Mouse (Mus musculus) C2C12 (cell line): Measurements from ENCODE around the gene Sptb. TPM values are rescaled to one million over a fixed set of nuclear protein-coding genes. Genes with fewer than 3 reads are reported as not detected.

Source experiments
- H3K27me3 ChIP-seq: one replicate; pipeline ENCODE4 v1.6.1; 2011; ENCODE audit not compliant: control insufficient read depth, insufficient read depth, insufficient read length
- H3K36me3 ChIP-seq: one replicate; pipeline ENCODE4 v1.6.1; 2011; ENCODE audit not compliant: control insufficient read depth, insufficient read depth
- H3K4me3 ChIP-seq: one replicate; pipeline ENCODE4 v1.5.1; 2011; ENCODE audit warnings: mild to moderate bottlenecking, control low read depth; ENCODE audit not compliant: poor library complexity, insufficient read depth, severe bottlenecking
- H3K79me2 ChIP-seq: one replicate; pipeline ENCODE4 v1.6.1; 2011; ENCODE audit not compliant: control insufficient read depth, insufficient read depth
- H3K79me3 ChIP-seq: one replicate; pipeline ENCODE4 v1.6.1; 2011; ENCODE audit warnings: low read depth, control low read depth
- H3ac ChIP-seq: one replicate; pipeline ENCODE3; 2011; ENCODE audit warnings: low read depth; ENCODE audit not compliant: control insufficient read depth, insufficient read length
- CEBPB ChIP-seq: IDR thresholded peaks from one replicate; pipeline ENCODE4 v1.6.1; 2011; ENCODE audit warnings: low read depth, mild to moderate bottlenecking, control low read depth, moderate library complexity
- CTCF ChIP-seq: IDR thresholded peaks from one replicate; pipeline ENCODE4 v1.5.1; 2011; ENCODE audit not compliant: control insufficient read depth, insufficient read depth, insufficient read length
- FOSL1 ChIP-seq: IDR thresholded peaks from one replicate; pipeline ENCODE4 v1.8.0; 2011; ENCODE audit warnings: mild to moderate bottlenecking, low read length; ENCODE audit not compliant: poor library complexity, insufficient read depth, severe bottlenecking
- MAX ChIP-seq: IDR thresholded peaks from one replicate; pipeline ENCODE4 v1.6.1; 2011; ENCODE audit warnings: mild to moderate bottlenecking, control low read depth
- MYOD1 ChIP-seq: IDR thresholded peaks from one replicate; pipeline ENCODE4 v1.6.1; 2011; ENCODE audit warnings: low read depth; ENCODE audit not compliant: control insufficient read depth, insufficient read length
- MYOG ChIP-seq: IDR thresholded peaks from one replicate; pipeline ENCODE4 v1.6.1; 2011; ENCODE audit not compliant: control insufficient read depth, insufficient read length; ENCODE audit errors: extremely low read depth
- USF1 ChIP-seq: IDR thresholded peaks from one replicate; pipeline ENCODE4 v1.6.1; 2011; ENCODE audit warnings: low read depth, mild to moderate bottlenecking, control low read depth, moderate library complexity
- polyA plus RNA-seq: library from polyadenylated mRNA; unstranded; fragments of >200 nt; fragmentation: generic; extraction: Trizol; gene quantifications from one replicate; pipeline ENCODE4 v1.2.1, GENCODE M21; 2012; ENCODE audit warnings: missing spikeins

The Sptb gene
- polyA plus RNA-seq, 1 experiment = 0.15 TPM

DNA sequence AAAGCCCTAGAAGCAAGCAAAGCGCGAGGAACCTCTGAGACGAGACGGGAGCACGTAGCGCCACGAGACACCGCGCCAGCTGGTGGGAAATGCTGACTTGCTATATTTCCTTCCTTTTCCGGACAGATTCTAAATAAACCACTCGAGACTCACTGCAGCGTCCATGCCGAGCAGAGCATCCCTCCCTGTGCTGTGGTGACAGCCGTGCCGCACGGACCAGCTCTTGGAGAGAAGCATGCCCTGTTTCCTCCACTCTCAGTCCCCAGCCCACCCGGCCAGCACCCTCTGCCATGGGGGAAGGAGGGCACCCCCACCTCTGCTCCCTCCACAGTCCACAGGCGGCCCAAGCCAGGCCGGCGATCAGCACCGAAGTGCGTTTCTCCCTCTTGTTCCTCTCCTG, 33.9 kb downstream of the Sptb start:
- no peaks in the 10 kb centered on the region for H3K36me3 ChIP-seq
- no peak overlapping the region for H3ac ChIP-seq
- TF ChIP-seq MAX = no peak
- no peak for TF ChIP-seq FOSL1
- no peak for TF ChIP-seq CEBPB
- no peak for TF ChIP-seq MYOG
- no peak for TF ChIP-seq USF1
- no peak for TF ChIP-seq MYOD1
- H3K4me3 ChIP-seq = no peak overlapping the region
- H3K79me3 ChIP-seq = no peaks in the 10 kb centered on the region
- H3K27me3 ChIP-seq = peaks cover 39% of the 10 kb centered on the region
- H3K79me2 ChIP-seq = no peaks in the 10 kb centered on the region

DNA sequence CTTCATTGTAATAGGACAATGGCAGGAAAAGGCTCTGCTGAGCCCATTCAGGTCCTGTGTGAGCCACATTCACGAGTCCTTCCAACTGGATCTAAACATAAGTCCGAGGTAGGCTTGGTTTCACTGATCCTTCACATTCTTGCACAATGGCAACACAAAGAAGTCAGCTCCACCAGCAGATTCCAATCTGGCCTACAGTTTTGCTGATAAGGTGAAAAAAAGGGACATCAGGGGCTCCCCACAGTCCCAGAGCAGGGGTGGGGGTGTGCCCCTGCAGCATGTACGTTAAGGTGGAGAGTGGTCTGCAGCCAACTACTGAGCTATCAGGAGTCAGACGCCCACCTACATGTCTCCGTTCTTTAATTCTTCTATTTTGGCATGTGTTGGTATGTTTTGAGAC, 35.0 kb downstream of the Sptb start:
- no peak overlapping the region for H3K4me3 ChIP-seq
- no peaks in the 10 kb centered on the region for H3K36me3 ChIP-seq
- H3K79me2 ChIP-seq = no peaks in the 10 kb centered on the region
- no peak for TF ChIP-seq MYOD1
- TF ChIP-seq CTCF = no peak
- TF ChIP-seq MYOG = no peak
- TF ChIP-seq USF1 = no peak
- no peak for TF ChIP-seq FOSL1
- TF ChIP-seq MAX = no peak
- TF ChIP-seq CEBPB = no peak
- H3K27me3 ChIP-seq = peaks cover 48% of the 10 kb centered on the region
- H3K79me3 ChIP-seq = no peaks in the 10 kb centered on the region
- H3ac ChIP-seq = no peak overlapping the region

DNA sequence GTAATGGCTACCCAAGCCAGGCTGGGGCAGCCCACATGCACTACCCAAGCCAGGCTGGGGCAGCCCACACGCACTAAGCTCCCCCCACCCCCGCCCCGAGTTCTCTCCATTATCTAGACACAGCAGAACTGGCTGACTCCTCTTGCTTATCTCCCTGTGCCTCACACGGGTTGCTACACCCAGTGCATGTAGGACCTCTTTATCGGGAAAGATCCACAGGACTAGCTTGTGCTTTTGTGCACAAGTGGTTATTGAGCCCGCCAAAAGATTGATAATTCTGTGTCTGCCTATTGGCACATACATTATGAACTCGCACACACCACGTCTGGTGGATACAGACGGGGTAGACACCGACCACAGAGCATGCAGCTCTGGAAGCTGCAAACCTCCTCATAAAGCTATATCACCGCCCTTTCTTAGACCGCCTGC, 36.5 kb downstream of the Sptb start:
- H3K36me3 ChIP-seq = no peaks in the 10 kb centered on the region
- H3K79me3 ChIP-seq = no peaks in the 10 kb centered on the region
- H3K27me3 ChIP-seq = peaks cover 56% of the 10 kb centered on the region
- TF ChIP-seq MYOG (no peak), FOSL1 (no peak), MAX (no peak), MYOD1 (no peak), CEBPB (no peak), CTCF (no peak), USF1 (no peak)
- no peak overlapping the region for H3ac ChIP-seq
- H3K79me2 ChIP-seq = no peaks in the 10 kb centered on the region
- no peak overlapping the region for H3K4me3 ChIP-seq

DNA sequence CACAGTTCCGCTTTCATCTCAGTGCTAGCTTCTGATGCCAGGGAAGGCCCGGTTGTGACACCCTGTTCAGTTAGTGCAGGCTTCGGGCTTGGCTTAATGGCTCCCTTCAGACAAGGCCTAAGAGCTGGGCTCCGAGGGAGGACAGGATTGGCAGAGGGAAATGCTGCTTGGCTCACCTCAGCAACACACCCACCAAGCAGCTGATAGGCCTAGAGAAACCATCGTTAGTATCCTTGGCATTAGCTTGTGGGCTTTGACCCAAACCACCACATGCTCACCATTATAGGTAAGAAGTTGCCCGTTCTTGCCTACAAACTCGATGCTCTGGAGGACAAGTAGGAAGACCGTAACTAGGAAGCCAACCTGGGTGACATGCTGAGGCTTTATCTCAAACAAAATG, 38.3 kb downstream of the Sptb start:
- no peak overlapping the region for H3K4me3 ChIP-seq
- peaks cover 57% of the 10 kb centered on the region for H3K27me3 ChIP-seq
- H3ac ChIP-seq = no peak overlapping the region
- H3K79me2 ChIP-seq = no peaks in the 10 kb centered on the region
- no peaks in the 10 kb centered on the region for H3K36me3 ChIP-seq
- no peaks in the 10 kb centered on the region for H3K79me3 ChIP-seq
- TF ChIP-seq MYOG = no peak
- TF ChIP-seq MAX = no peak
- no peak for TF ChIP-seq MYOD1
- no peak for TF ChIP-seq FOSL1

DNA sequence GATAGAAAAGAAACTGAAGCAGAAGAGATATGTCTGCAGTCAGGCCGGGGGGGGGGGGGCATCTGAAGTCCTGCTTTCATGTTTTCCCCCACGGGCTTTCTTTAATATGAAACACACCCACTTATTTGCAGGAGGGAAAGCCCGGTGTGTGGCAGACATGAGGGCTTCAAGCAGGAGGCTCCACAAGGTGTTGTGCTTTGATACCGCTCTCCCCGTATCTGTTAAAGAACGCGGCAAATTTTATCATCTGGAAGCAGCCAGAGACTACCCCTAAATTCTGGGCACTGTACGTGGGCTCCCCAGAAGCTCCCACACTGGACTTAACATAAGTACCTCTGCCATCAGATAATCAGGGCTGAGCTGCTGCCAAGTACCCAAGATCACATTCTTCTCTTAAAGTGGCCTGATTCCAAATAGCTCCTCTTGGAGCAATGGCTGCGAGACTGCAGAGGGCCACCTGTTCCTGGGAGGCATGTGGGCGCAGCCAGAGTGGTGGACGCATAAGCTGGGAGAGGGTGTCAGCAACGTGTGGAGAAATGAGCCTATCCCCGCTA, 39.7 kb downstream of the Sptb start:
- H3ac ChIP-seq = no peak overlapping the region
- H3K79me2 ChIP-seq = no peaks in the 10 kb centered on the region
- peaks cover 50% of the 10 kb centered on the region for H3K27me3 ChIP-seq
- no peaks in the 10 kb centered on the region for H3K79me3 ChIP-seq
- no peaks in the 10 kb centered on the region for H3K36me3 ChIP-seq
- H3K4me3 ChIP-seq = no peak overlapping the region
- TF ChIP-seq USF1 = no peak
- no peak for TF ChIP-seq MYOG
- no peak for TF ChIP-seq CEBPB
- TF ChIP-seq CTCF = no peak
- no peak for TF ChIP-seq MYOD1
- TF ChIP-seq MAX = no peak
- no peak for TF ChIP-seq FOSL1

DNA sequence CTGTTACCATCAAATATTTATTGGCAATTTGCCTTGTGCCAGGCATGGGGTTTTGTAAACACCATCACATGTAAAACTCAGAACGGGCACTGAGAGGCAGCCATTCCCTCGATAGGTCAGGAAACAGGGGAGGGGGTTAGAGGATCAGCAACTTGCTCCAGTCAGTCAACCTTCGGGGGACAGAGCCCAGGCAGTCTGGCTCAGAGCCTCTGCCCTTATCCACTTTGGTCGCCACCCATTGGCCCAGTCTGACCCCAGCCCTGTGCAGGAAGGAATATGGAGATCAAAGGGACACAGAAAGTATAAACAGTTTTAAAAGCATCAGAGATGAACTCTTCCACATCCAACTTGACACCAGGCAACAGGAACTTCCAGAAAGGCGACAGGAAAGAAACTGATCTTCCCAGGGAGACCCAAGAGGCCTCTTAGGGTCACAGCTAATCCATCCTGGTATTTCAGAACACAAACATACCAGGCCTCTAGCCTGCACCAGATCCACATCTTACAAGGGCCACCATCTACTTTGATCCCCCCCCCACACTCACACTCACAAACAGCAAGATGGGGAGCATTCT, 40.3 kb downstream of the Sptb start:
- no peak overlapping the region for H3K4me3 ChIP-seq
- no peaks in the 10 kb centered on the region for H3K79me3 ChIP-seq
- TF ChIP-seq CEBPB (no peak), MAX (no peak), MYOG (no peak), USF1 (no peak), MYOD1 (no peak), CTCF (no peak), FOSL1 (no peak)
- H3K79me2 ChIP-seq = no peaks in the 10 kb centered on the region
- no peaks in the 10 kb centered on the region for H3K36me3 ChIP-seq
- H3K27me3 ChIP-seq = peaks cover 45% of the 10 kb centered on the region
- no peak overlapping the region for H3ac ChIP-seq
